Mouse (Mus musculus) MN1 (cell line): ENCODE measurements around the gene Vmn1r21.
"Not testable (repeated sequence)": the region's sequence is repeated elsewhere in the genome, so short reads cannot be mapped to it uniquely, and the experiment has no call there.

Source experiments
- DNase-seq: peaks from one replicate; pipeline ENCODE4 v3.0.0-alpha.2; 2016; ENCODE audit warnings: low spot score

Vmn1r21 gene

GRCm38 (mm10) chr6:57850286-57850685, at the start of gene Vmn1r21:
Gene Vmn1r21, minus strand, starts transcription at chr6:57850343.
- DNase-seq: no peak

DNA sequence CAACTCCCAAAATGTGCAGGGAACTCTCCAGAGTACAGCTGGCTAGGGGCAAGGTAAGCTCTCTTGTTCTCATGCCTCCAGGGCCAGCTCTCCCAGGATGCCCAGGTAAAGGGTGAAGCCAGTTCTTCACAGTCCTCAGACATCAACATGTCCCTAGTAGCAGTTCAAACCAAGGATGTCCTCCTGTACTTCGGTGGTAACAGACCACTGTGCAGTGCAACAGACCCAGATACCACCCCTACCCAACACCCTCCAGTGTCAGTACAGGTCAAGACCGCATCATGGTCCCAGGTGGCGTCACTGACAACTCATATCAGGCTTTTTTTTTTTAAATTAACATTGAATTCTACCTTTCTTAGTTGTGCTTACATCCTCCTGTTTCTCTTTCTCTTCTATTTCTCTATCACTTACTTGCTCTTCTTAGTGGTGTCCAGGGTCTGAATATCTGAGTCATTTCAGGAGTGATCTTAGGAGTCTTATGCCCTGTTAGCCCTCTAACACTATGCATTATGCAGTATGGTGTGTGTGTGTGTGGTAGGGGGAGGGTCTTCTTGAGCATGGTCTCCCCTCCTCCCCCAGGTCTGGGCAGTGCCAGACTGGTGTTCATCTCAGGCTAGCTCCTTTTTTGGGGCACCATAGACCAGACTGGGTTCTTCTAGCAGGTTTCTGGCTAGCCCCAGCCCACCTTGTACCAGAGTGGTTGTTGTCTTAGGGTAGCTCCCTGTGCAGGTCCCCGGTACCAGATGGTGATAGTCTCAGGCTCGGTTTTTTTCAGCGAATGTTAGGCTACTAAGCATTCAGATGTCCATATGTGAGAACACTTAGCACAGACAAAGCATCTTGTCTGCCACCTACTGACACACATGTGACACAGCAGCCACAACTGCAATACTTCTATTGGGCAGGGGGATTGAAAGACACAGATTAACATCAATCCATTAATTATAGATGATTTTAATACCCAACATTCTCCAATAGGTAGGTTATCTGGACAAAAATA, 9.2 kb upstream of the Vmn1r21 start:
- no peak for DNase-seq

DNA sequence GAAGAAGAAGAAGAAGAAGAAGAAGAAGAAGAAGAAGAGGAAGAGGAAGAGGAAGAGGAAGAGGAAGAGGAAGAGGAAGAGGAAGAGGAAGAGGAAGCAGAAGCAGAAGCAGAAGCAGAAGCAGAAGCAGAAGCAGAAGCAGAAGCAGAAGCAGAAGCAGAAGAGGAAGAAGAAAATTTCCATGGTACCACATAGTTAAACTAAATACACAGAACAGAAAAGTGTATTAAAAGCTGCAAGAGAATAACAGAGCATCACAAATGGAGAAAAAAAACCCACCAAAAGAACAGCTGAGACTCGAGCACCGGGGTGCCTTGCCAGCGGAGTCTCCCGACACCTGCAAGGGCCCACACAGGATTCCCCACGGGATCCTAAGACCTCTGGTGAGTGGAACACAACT, 1.0 kb upstream of the Vmn1r21 start:
- not testable (repeated sequence) for DNase-seq

GRCm38 (mm10) chr6:57839693-57840408, 10.3 kb downstream of the Vmn1r21 start:
- no peak for DNase-seq

DNA sequence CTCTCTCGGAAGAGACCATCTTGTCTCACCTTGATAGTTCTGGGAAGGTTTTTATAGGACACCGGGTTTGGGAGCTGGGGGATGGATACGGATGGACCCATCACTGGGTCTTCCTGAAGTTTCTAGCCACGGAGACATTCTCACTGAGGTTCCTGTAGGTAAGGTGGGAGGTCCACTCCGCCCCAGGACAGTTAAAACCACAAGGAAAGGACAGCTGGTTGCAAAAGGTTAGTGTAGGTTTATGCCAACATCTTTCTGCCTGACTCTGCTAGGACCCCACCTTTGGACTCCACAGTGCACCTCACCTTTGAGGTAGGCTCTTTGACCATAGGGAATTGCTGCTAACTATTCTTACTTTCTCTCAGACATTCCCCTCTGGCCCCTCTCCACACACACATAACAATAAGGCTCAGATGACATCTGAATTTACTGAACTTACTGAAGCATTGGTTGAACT, 24.9 kb downstream of the Vmn1r21 start:
- no peak for DNase-seq

- no peak for DNase-seq
Observed at GRCm38 (mm10) chr6:57824422-57825258, 25.5 kb downstream of the Vmn1r21 start, which contains the start of gene Vopp1. Gene Vopp1, minus strand, starts transcription at chr6:57825159.

GRCm38 (mm10) chr6:57823461-57823860, 26.7 kb downstream of the Vmn1r21 start:
- DNase-seq: no peak

- DNase-seq: no peak
Observed at GRCm38 (mm10) chr6:57822648-57823410, 27.3 kb downstream of the Vmn1r21 start.

GRCm38 (mm10) chr6:57814436-57814940, 35.7 kb downstream of the Vmn1r21 start:
- DNase-seq: no peak

DNA sequence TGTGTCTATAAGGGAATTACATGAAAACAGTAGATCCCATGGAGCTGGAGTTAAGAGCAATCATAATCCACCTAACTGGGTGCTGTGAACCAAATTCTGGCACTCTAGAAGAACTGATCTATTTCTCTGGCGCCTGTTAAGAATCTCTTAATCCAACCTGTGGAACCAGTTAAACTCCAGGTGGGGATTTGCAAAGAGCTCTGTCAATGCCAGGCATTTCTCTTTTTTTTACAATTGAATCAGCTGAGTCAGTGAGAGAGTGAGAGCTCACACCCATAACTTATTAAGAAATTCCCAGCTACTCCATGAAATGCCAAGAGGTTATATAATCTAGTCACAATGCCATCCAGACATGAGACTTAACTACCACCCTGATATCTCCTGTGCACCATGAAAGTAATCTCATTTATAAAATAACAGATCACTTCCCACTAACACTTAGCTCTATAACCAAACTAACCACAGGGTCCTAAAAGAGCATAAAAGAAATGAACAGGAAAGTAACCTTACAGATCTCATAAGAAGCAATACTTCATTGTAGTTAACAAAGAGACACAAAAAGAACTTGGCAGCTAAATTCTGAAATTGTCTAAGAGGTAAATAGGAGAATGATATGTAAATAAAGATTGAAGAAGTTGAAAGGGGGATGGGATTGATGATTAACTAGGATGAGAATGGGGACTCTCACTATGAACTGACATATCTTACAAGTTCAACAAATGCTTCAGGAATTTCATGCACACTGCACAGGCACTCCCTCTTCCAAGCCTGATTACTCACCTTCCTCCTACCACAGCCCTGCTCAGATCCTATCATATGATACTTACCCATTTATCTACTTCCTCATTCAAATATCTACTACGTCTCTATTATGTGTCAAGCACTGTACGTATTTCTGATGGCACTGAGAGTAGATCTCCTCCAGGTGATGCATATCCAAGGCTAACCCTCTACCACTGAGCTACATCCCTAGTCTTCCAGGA, 38.1 kb downstream of the Vmn1r21 start:
- no peak for DNase-seq

DNA sequence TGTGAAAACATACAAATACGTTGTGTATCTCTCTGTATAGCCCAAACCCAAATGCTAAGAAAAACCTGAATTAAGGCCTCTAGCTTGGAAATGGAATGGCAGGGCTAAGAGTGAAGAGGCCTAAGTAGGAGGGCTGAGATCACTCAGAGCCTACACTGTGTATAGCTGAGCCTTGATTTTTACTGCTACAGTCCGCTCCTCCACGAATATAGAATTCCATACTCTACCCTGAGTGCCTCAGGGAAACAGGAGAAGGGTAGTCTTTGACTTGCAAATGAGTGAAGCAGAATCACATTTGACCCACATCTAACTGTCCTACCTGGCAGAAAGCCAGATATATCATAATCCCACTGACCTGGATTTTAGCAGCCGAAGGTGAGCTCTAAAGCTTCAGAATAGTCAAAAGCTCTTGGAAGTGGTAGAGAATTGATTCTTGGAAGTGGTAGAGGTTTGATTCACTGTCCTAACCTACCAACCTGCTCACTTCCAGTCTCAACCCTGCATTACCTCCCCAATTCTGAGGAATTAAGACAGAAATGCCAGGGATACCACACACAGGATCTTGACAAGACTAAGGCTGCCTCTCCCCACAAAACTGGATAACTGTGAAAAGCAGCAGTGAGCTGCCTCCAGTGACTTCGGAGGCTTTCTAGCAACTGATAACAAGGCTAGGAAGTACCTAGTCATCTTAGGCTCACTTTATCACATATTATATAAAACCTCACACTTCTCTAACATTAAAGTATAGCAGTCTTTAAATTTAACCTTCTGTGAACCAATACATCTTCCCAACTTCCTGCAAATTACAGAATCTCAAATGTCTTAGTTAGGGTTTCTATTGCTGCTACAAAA, 44.7 kb downstream of the Vmn1r21 start:
- no peak for DNase-seq

DNA sequence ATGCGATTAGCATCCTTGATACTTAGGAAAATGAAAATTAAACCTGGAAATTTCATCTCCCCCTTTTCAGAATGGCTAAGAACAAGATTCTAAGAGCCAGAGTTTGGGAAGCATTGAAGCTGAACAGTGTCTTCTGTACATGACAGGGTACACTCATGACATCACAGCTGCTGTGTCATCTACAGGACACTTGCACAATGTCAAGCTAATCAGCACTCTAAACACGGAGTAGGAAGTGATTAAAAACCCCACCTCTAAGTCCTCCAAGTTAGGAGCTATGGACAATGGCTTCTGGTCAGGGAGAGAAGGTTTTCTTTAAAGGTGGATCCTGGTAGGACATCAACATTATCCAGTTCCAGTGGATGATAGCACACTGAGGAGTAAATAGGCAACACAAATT, 47.0 kb downstream of the Vmn1r21 start:
- no peak for DNase-seq

DNA sequence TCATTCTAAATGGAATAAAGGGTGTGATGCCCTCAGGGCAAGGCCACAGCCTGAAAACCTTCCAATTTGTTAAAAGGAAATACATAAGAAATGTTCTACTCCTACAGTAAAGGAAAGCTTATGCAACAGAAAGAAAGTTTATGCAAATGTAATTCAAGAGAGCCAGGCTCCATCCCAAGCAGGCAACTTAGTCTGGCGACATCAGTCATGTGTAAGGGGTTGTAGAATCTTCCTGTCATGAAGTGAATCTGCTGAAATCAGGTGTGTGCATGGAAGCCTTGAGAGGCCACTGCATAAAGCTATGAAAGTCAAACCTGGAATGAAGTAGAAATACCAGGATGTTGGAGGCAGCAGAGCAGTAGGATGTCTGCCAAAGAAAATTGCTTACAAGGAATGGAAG, 51.2 kb downstream of the Vmn1r21 start:
- no peak for DNase-seq

GRCm38 (mm10) chr6:57796853-57797423, 53.2 kb downstream of the Vmn1r21 start:
- no peak for DNase-seq

DNA sequence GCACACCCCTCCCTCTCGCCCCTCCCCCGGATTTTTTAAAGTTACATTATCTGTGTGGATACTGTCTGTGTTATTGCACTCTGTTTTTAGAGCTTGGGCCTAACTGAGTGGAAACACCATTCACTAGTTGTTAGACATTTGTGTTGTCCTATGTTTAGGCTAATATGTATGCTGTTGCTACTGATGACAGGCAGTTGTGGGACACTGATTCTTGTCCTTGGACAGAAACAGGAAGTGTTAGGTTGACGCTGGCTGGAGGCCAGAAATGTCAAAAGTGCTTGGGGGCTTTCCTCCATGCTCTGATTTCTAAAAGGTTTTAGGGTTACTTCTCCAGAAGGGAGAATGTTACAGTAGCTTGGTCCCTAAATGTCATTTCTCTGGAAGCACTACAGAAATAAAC, 54.3 kb downstream of the Vmn1r21 start:
- DNase-seq: no peak
